Mouse (Mus musculus) lung, embryonic 14.5 days (tissue): ENCODE measurements around the gene Map9. TPM values are rescaled to one million over a fixed set of nuclear protein-coding genes. Genes with fewer than 3 reads are reported as not detected.
"Not testable (repeated sequence)": the region's sequence is repeated elsewhere in the genome, so short reads cannot be mapped to it uniquely, and the experiment has no call there.

ENCODE experiments used
- ATAC-seq: fragments of 200-750 bp; cut with Nextera tagmentation; 2 replicates; pipeline ENCODE4 v1.8.0; 2017; ENCODE audit warnings: mild to moderate bottlenecking, moderate TSS enrichment, moderate library complexity; ENCODE audit not compliant: insufficient read depth
- DNase-seq: peaks from one replicate; pipeline ENCODE4 v3.0.0-alpha.2; 2015
- H3K27ac ChIP-seq: fragments of 300-500 bp; sonication (generic); 2 replicates; pipeline ENCODE4 v1.5.1; 2014; ENCODE audit warnings: low read depth, mild to moderate bottlenecking, moderate library complexity
- H3K27me3 ChIP-seq: fragments of 300-500 bp; sonication (generic); 2 replicates; pipeline ENCODE4 v1.6.1; 2014; ENCODE audit warnings: low read length, control low read depth; ENCODE audit not compliant: insufficient read depth
- H3K36me3 ChIP-seq: fragments of 300-500 bp; sonication (generic); 2 replicates; pipeline ENCODE4 v1.6.1; 2014; ENCODE audit warnings: control low read depth; ENCODE audit not compliant: insufficient read depth
- H3K4me1 ChIP-seq: fragments of 300-500 bp; sonication (generic); 2 replicates; pipeline ENCODE4 v1.6.1; 2014; ENCODE audit warnings: antibody characterized with exemption, control low read depth; ENCODE audit not compliant: insufficient read depth
- H3K4me2 ChIP-seq: fragments of 300-500 bp; sonication (generic); 2 replicates; pipeline ENCODE4 v1.6.1; 2014; ENCODE audit warnings: mild to moderate bottlenecking
- H3K4me3 ChIP-seq: fragments of 300-500 bp; sonication (generic); 2 replicates; pipeline ENCODE4 v1.5.1; 2014; ENCODE audit warnings: low read depth, low read length
- H3K9ac ChIP-seq: fragments of 300-500 bp; sonication (generic); 2 replicates; pipeline ENCODE4 v1.6.1; 2014
- H3K9me3 ChIP-seq: fragments of 300-500 bp; sonication (generic); 2 replicates; pipeline ENCODE4 v1.6.1; 2016; ENCODE audit warnings: low read depth, low read length, control low read depth
- CTCF ChIP-seq: IDR thresholded peaks from 2 replicates; pipeline ENCODE4 v1.5.1; 2016; ENCODE audit warnings: antibody characterized with exemption, low read depth
- WGBS: fragments of 180-500 bp; shearing (Covaris S2); extraction: QIAGEN DNeasy Blood & Tissue Kit; methylation state at CpG from one replicate; pipeline ENCODE4 v1.1.7; 2014; 5-methylcytosine and 5-hydroxymethylcytosine counted together
- polyA plus RNA-seq: library from polyadenylated mRNA; unstranded; fragments of >200 nt; fragmentation: Nextera tagmentation; extraction: Ambion mirVana; gene quantifications from 2 replicates; pipeline ENCODE4 v1.2.1, GENCODE M21; 2014

Map9 gene
- 7.9 and 9.0 TPM in 2 replicates for polyA plus RNA-seq

GRCm38 (mm10) chr3:82357797-82358524 is at the start of gene Map9:
Map9 (plus strand) TSS chr3:82358044.
- Histone ChIP-seq H3K4me1 (no peaks in the 10 kb centered on the region), H3K9ac (peak within 1 kb of the TSS; percentile 47), H3K4me2 (peak within 1 kb of the TSS; percentile 85), H3K4me3 (peak within 1 kb of the TSS; percentile 73), H3K27ac (no peak within 1 kb of the TSS), H3K27me3 (no peaks in the 10 kb centered on the region), H3K9me3 (no peaks in the 10 kb centered on the region), H3K36me3 (no peaks in the 10 kb centered on the region)
- ATAC-seq (peak; percentile 100), DNase-seq (peak; percentile 98)
- no peak for TF ChIP-seq CTCF
- WGBS = under 1% methylated on average over 54 of the region's 54 CpGs

GRCm38 (mm10) chr3:82315728-82316127 is 42.1 kb upstream of the Map9 start:
- Histone ChIP-seq H3K4me1 (no peaks in the 10 kb centered on the region), H3K4me2 (no peak overlapping the region), H3K9me3 (no peaks in the 10 kb centered on the region), H3K27me3 (no peaks in the 10 kb centered on the region), H3K27ac (no peak overlapping the region), H3K9ac (no peak overlapping the region), H3K36me3 (no peaks in the 10 kb centered on the region), H3K4me3 (no peak overlapping the region)
- DNase-seq = no peak
- TF ChIP-seq CTCF = no peak
- ATAC-seq = no peak
- 90% methylated on average over 4 of the region's 4 CpGs for WGBS

GRCm38 (mm10) chr3:82326736-82327135 is 31.1 kb upstream of the Map9 start:
- WGBS = 97% methylated on average over 1 of the region's 1 CpGs
- H3K27me3 ChIP-seq, H3K27ac ChIP-seq, DNase-seq, H3K4me2 ChIP-seq, H3K36me3 ChIP-seq, ATAC-seq, H3K4me1 ChIP-seq, H3K9ac ChIP-seq, H3K4me3 ChIP-seq, H3K9me3 ChIP-seq: not testable (repeated sequence)

- H3K4me3 ChIP-seq = no peak overlapping the region
- no peaks in the 10 kb centered on the region for H3K9me3 ChIP-seq
- no peak for ATAC-seq
- no peaks in the 10 kb centered on the region for H3K27me3 ChIP-seq
- WGBS = 94% methylated on average over 1 of the region's 1 CpGs
- no peak overlapping the region for H3K27ac ChIP-seq
- no peak overlapping the region for H3K4me2 ChIP-seq
- DNase-seq = no peak
- H3K9ac ChIP-seq = no peak overlapping the region
- peaks cover 4% of the 10 kb centered on the region; the same call in 1 of the 2 replicates for H3K4me1 ChIP-seq
- no peak for TF ChIP-seq CTCF
- no peaks in the 10 kb centered on the region for H3K36me3 ChIP-seq
Measured at GRCm38 (mm10) chr3:82332067-82332466, 25.8 kb upstream of the Map9 start.

- no peak overlapping the region for H3K27ac ChIP-seq
- H3K9me3 ChIP-seq = no peaks in the 10 kb centered on the region
- H3K4me2 ChIP-seq = no peak overlapping the region
- WGBS = 67% methylated on average over 4 of the region's 4 CpGs
- H3K4me3 ChIP-seq = no peak overlapping the region
- DNase-seq (no peak), ATAC-seq (no peak; the same call in 1 of the 2 replicates)
- no peaks in the 10 kb centered on the region for H3K27me3 ChIP-seq
- H3K9ac ChIP-seq = no peak overlapping the region
- H3K4me1 ChIP-seq = peaks cover 4% of the 10 kb centered on the region; the same call in 1 of the 2 replicates
- H3K36me3 ChIP-seq = no peaks in the 10 kb centered on the region
- TF ChIP-seq CTCF = no peak
Measured at GRCm38 (mm10) chr3:82332536-82332935, 25.3 kb upstream of the Map9 start.

GRCm38 (mm10) chr3:82333128-82333969 is 24.5 kb upstream of the Map9 start:
- no peaks in the 10 kb centered on the region for H3K27me3 ChIP-seq
- ATAC-seq = peak; percentile 64
- peak; percentile 95 for TF ChIP-seq CTCF
- DNase-seq = peak; percentile 95
- H3K4me2 ChIP-seq = peak overlapping the region; percentile 58
- no peaks in the 10 kb centered on the region for H3K36me3 ChIP-seq
- peaks cover 4% of the 10 kb centered on the region; the same call in 1 of the 2 replicates for H3K4me1 ChIP-seq
- H3K27ac ChIP-seq = peak overlapping the region; percentile 63
- WGBS = 5% methylated on average over 16 of the region's 16 CpGs
- H3K9me3 ChIP-seq = no peaks in the 10 kb centered on the region
- H3K9ac ChIP-seq = peak overlapping the region; percentile 30; the same call in 1 of the 2 replicates
- peak overlapping the region; percentile 18; the same call in 1 of the 2 replicates for H3K4me3 ChIP-seq

- Histone ChIP-seq H3K27ac (no peak overlapping the region), H3K9me3 (no peaks in the 10 kb centered on the region), H3K9ac (no peak overlapping the region), H3K36me3 (no peaks in the 10 kb centered on the region), H3K4me1 (peaks cover 7% of the 10 kb centered on the region), H3K4me3 (no peak overlapping the region), H3K4me2 (no peak overlapping the region), H3K27me3 (no peaks in the 10 kb centered on the region)
- DNase-seq = peak; percentile 17
- no peak for TF ChIP-seq CTCF
- WGBS = 64% methylated on average over 10 of the region's 10 CpGs
- ATAC-seq = no peak
Measured at GRCm38 (mm10) chr3:82340111-82340510, 17.7 kb upstream of the Map9 start.
